Mouse (Mus musculus) ES-E14 (cell line): ENCODE data around the gene Omp. TPM values are rescaled to one million over a fixed set of nuclear protein-coding genes. Genes with fewer than 3 reads are reported as not detected.

Experiments used
- DNase-seq: peaks from one replicate; pipeline ENCODE4 v3.0.0-alpha.2; 2013; ENCODE audit warnings: low read depth, low spot score
- H3K27ac ChIP-seq: 2 replicates; pipeline ENCODE4 v1.5.1; 2012; ENCODE audit warnings: low read depth, mild to moderate bottlenecking, low read length, moderate library complexity, mixed read lengths; ENCODE audit not compliant: poor library complexity, insufficient read depth, severe bottlenecking
- H3K36me3 ChIP-seq: 2 replicates; pipeline ENCODE4 v1.6.1; 2012; ENCODE audit warnings: mild to moderate bottlenecking, low read length, moderate library complexity, mixed read lengths; ENCODE audit not compliant: control insufficient read depth, poor library complexity, insufficient read depth, severe bottlenecking
- H3K4me1 ChIP-seq, 2 experiments: fragments of 150-350 bp in 1 of 2; sonication (generic) in 1 of 2; 2 replicates each; pipeline ENCODE4 v1.6.1; 2012; ENCODE audit warnings: low read length in 2 of 2, mild to moderate bottlenecking in 1 of 2, mixed read lengths in 1 of 2; ENCODE audit not compliant: control insufficient read depth in 2 of 2, insufficient read depth in 2 of 2, poor library complexity in 1 of 2
- H3K4me3 ChIP-seq, 2 experiments: fragments of 150-350 bp in 1 of 2; sonication (generic) in 1 of 2; 2 replicates each; pipeline ENCODE4 v1.5.1; 2012; ENCODE audit warnings: low read length in 2 of 2, low read depth in 1 of 2, mild to moderate bottlenecking in 1 of 2, mixed read lengths in 1 of 2; ENCODE audit not compliant: insufficient read depth in 1 of 2, poor library complexity in 1 of 2, severe bottlenecking in 1 of 2
- H3K9ac ChIP-seq: 2 replicates; pipeline ENCODE4 v1.6.1; 2012; ENCODE audit warnings: low read depth, mild to moderate bottlenecking, low read length, mixed read lengths; ENCODE audit not compliant: poor library complexity, insufficient read depth, severe bottlenecking
- H3K9me3 ChIP-seq: fragments of 150-350 bp; sonication (generic); 2 replicates; pipeline ENCODE4 v1.6.1; 2012; ENCODE audit warnings: low read depth, mild to moderate bottlenecking, low read length; ENCODE audit not compliant: control insufficient read depth, insufficient read depth
- CHD2 ChIP-seq: IDR thresholded peaks from 2 replicates; pipeline ENCODE4 v1.6.1; 2014; ENCODE audit warnings: mild to moderate bottlenecking, low read depth, low read length, inconsistent platforms
- HCFC1 ChIP-seq: IDR thresholded peaks from 2 replicates; pipeline ENCODE4 v1.6.1; 2012; ENCODE audit warnings: low read length, inconsistent platforms, borderline replicate concordance; ENCODE audit not compliant: insufficient read depth
- MAFK ChIP-seq: IDR thresholded peaks from 2 replicates; pipeline ENCODE4 v1.6.1; 2014; ENCODE audit warnings: mild to moderate bottlenecking, low read depth, low read length, inconsistent platforms; ENCODE audit not compliant: insufficient read depth
- ZC3H11A ChIP-seq: IDR thresholded peaks from 2 replicates; pipeline ENCODE4 v1.6.1; 2012; ENCODE audit warnings: low read depth, mild to moderate bottlenecking, inconsistent platforms, low read length, borderline replicate concordance
- ZNF384 ChIP-seq: IDR thresholded peaks from 2 replicates; pipeline ENCODE4 v1.6.1; 2012; ENCODE audit warnings: low read depth, low read length, inconsistent platforms
- in situ Hi-C, 2 experiments: fragments of 600-800 bp; cut with MboI; formaldehyde crosslinking; loops; one replicate each; pipeline ENCODE4 v1.15.1; 2025; ENCODE audit warnings: low sequenced_read_pairs in 2 of 2, inconsistent platforms in 1 of 2; ENCODE audit not compliant: unreplicated experiment in 2 of 2
- total RNA-seq: library from RNA; depleted of rRNA; stranded (reverse); fragments of 300-350 nt; gene quantifications from 2 replicates; pipeline ENCODE4 v1.2.3, GENCODE M21; 2012

The Omp gene
- total RNA-seq, 1 experiment: 1.4 TPM

GRCm38 (mm10) chr7:98164382-98164998 is 19.2 kb upstream of the Omp start:
- in situ Hi-C loops: no loop called here
- no peak overlapping the region for H3K27ac ChIP-seq
- H3K36me3 ChIP-seq: peaks cover 6% of the 10 kb centered on the region; the same call in 1 of the 2 replicates
- TF ChIP-seq HCFC1 (no peak), ZC3H11A (no peak), CHD2 (no peak), MAFK (no peak), ZNF384 (no peak)
- H3K9me3 ChIP-seq: no peaks in the 10 kb centered on the region
- H3K4me3 ChIP-seq: no peak overlapping the region
- no peak for DNase-seq
- H3K4me1 ChIP-seq: peaks cover 4 to 34% of the 10 kb centered on the region in 2 experiments; a peak in 2 of 4 replicates
- H3K9ac ChIP-seq: no peak overlapping the region

- no peak for DNase-seq
- Histone ChIP-seq H3K9ac (no peak overlapping the region), H3K4me3 (no peak overlapping the region), H3K4me1 (peaks cover 2 to 42% of the 10 kb centered on the region in 2 experiments; a peak in 2 of 4 replicates), H3K27ac (no peak overlapping the region), H3K36me3 (peaks cover 6% of the 10 kb centered on the region; the same call in 1 of the 2 replicates), H3K9me3 (no peaks in the 10 kb centered on the region)
- in situ Hi-C loops: no loop called here
- TF ChIP-seq ZNF384 (no peak), CHD2 (no peak), MAFK (no peak), HCFC1 (no peak), ZC3H11A (no peak)
Measured at GRCm38 (mm10) chr7:98163700-98164099, 18.4 kb upstream of the Omp start.

DNA sequence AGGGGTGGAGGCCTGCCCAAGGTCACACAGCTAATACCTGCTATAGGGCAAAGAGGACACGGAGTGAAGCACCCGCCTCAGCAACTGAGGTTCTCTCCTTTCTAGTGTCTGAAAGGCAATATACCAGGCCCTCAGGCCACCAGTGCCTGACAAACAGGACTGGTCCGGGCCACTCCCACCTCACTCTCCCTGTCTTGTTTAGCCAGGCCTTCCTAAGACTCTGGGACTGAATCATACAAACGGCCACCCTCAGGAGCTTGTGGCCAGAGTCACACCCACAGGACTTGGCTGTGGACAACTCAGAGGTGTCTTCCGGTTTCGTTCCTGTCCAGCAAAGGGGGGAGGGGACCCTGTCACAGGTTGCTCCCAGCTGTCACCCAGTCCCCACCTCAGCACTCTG is 16.9 kb upstream of the Omp start:
- Histone ChIP-seq H3K4me3 (no peak overlapping the region), H3K36me3 (peaks cover 6% of the 10 kb centered on the region; the same call in 1 of the 2 replicates), H3K4me1 (peaks cover 4 to 49% of the 10 kb centered on the region in 2 experiments), H3K9ac (no peak overlapping the region), H3K27ac (no peak overlapping the region), H3K9me3 (no peaks in the 10 kb centered on the region)
- no peak for TF ChIP-seq MAFK
- TF ChIP-seq ZC3H11A: no peak
- no peak for TF ChIP-seq CHD2
- no peak for TF ChIP-seq ZNF384
- TF ChIP-seq HCFC1: no peak
- no peak for DNase-seq
- in situ Hi-C loops: no loop called here

- Histone ChIP-seq H3K9me3 (no peaks in the 10 kb centered on the region), H3K27ac (no peak overlapping the region), H3K4me1 (peaks cover 10 to 61% of the 10 kb centered on the region in 2 experiments), H3K36me3 (peaks cover 6% of the 10 kb centered on the region; the same call in 1 of the 2 replicates), H3K9ac (no peak overlapping the region), H3K4me3 (no peak overlapping the region)
- in situ Hi-C loops: no loop called here
- no peak for DNase-seq
- no peak for TF ChIP-seq ZC3H11A
- TF ChIP-seq CHD2: no peak
- TF ChIP-seq HCFC1: no peak
- TF ChIP-seq MAFK: no peak
- no peak for TF ChIP-seq ZNF384
Measured at GRCm38 (mm10) chr7:98160041-98160740, 14.9 kb upstream of the Omp start.
